In the genomic region with DNA sequence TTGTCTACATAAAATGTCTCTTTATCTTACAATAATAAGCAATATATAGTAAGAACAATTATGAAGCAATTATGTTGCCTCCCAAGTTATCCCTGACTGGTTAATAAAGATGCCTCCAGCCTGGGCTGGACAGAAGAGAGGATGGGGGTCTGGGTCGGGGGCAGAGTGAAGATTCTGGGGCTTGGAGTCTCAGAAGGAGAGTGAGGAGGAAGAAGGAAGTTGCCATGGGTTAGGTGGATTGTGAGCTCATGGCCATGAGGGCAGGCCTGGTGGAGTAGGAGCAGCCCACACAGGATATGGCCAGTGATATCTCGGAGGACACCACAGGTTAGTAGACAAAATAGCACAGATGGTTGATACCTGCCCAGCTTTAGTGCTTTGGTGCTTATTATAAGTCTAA, we compare ENCODE assay signal across 35 mouse cellular contexts. TPM values are rescaled to one million over a fixed set of nuclear protein-coding genes. Genes with fewer than 3 reads are reported as not detected.
"Had no signal": no experiment of that assay in that cellular context is flagged by ENCODE, and none has a peak within 500 bp of the region (broad histone marks: within the 10 kb centered on the region; RNA-seq: fewer than 3 reads in every experiment).

No protein-coding gene starts in this region.

- DNase-seq: left cerebral cortex, postnatal 4 days; liver; liver, embryonic 13.5 days; liver, postnatal 0 days; lung, adult 18-20 months; lung, adult 2 months; lung, embryonic 14.5 days; lung, postnatal 10 days; lung, postnatal 14 days; lung, postnatal 36 days; lung, postnatal 4 days; midbrain, embryonic 14.5 days had no signal

- H3K27ac ChIP-seq: limb, embryonic 10.5 days; limb, embryonic 12.5 days; limb, embryonic 13.5 days; limb, embryonic 15.5 days; liver, embryonic 12.5 days; liver, embryonic 13.5 days; liver, embryonic 14.5 days; liver, embryonic 15.5 days; lung, embryonic 15.5 days; macrophage; midbrain, embryonic 10.5 days; midbrain, embryonic 12.5 days; midbrain, embryonic 13.5 days; midbrain, embryonic 15.5 days; neural tube, embryonic 12.5 days had no signal

- H3K4me3 ChIP-seq: limb, embryonic 10.5 days; limb, embryonic 12.5 days; limb, embryonic 13.5 days; limb, embryonic 15.5 days; liver, embryonic 12.5 days; liver, embryonic 13.5 days; liver, embryonic 15.5 days; lung, embryonic 15.5 days; megakaryocyte, embryonic 14.5 days; midbrain, embryonic 12.5 days; midbrain, embryonic 13.5 days; midbrain, embryonic 15.5 days; myocyte; neural tube, embryonic 12.5 days had no signal

- H3K9ac ChIP-seq: limb, embryonic 12.5 days; limb, embryonic 13.5 days; limb, embryonic 15.5 days; liver, embryonic 12.5 days; liver, embryonic 13.5 days; liver, embryonic 14.5 days; liver, embryonic 15.5 days; liver, postnatal 0 days; lung, embryonic 14.5 days; lung, embryonic 15.5 days; midbrain, embryonic 12.5 days; midbrain, embryonic 13.5 days; midbrain, embryonic 15.5 days; neural tube, embryonic 12.5 days had no signal

RNA-seq across cellular contexts. Expression of a gene that starts 12.2 kb away (rescaled TPM):
- total RNA-seq: megakaryocyte progenitor cell, adult 5-6 weeks; megakaryocyte-erythroid progenitor cell, adult 5-6 weeks; monocyte, adult 5-6 weeks had no signal
- polyA plus RNA-seq: limb, embryonic 10.5 days; limb, embryonic 11.5 days; limb, embryonic 12.5 days; macrophage; midbrain, embryonic 10.5 days had no signal

RNA-seq across cellular contexts. Expression of a gene that starts 28.8 kb away (rescaled TPM):
- total RNA-seq: liver, adult 2 months had no signal
- polyA plus RNA-seq: liver, embryonic 11.5 days; liver, embryonic 12.5 days; liver, embryonic 15.5 days; liver, embryonic 16.5 days; myocyte had no signal
